Mouse (Mus musculus): ENCODE measurements at regions not wholly inside any gene's neighbourhood (a gene's known extent, or its start where the extent isn't known, plus 50 kb on each side); places are given as distances from the start of the nearest gene placed in this dataset.

DNA sequence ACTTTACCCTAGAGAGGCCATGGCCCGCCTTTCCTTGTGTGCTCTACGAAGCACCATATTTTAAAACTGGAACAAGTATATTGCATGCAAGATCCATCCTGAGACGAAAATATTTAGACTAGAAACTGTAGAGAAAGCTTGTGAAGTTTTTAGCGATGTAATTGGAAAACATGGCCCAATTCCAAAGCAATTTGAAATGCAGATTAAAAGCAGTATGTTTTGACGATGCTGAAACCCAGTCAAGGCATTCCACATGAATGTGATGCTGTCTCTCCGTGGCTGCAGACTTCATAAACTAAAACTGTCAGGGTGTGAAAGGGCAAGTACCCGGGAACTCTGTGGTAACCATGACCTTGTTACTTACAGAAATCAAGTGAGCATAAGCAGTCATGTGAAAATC is 185.8 kb upstream of the Prkcq start:
- Histone ChIP-seq H3K4me3 (ENCODE audit: low read depth, low read length) (no peak overlapping the region), H3K27me3 (ENCODE audit: insufficient read depth, low read length) (no peaks in the 10 kb centered on the region), H3K4me2 (ENCODE audit: low read depth, low read length, poor library complexity, severe bottlenecking) (no peak overlapping the region), H3K36me3 (ENCODE audit: insufficient read depth, low read length) (no peaks in the 10 kb centered on the region), H3K27ac (ENCODE audit: low read depth, low read length) (no peak overlapping the region), H3K9me3 (ENCODE audit: low read length) (no peaks in the 10 kb centered on the region), H3K4me1 (ENCODE audit: insufficient read depth, low read length) (no peaks in the 10 kb centered on the region), H3K9ac (replicated peaks; ENCODE audit: low read length, poor library complexity, severe bottlenecking) (no peak overlapping the region)
- ATAC-seq (ENCODE audit: low FRiP score) (no peak), DNase-seq (ENCODE audit: low spot score) (no peak)
- 63% methylated on average over 7 of the region's 7 CpGs for WGBS
- TF ChIP-seq CTCF (IDR thresholded peaks at IDR 0.05) = no peak

DNA sequence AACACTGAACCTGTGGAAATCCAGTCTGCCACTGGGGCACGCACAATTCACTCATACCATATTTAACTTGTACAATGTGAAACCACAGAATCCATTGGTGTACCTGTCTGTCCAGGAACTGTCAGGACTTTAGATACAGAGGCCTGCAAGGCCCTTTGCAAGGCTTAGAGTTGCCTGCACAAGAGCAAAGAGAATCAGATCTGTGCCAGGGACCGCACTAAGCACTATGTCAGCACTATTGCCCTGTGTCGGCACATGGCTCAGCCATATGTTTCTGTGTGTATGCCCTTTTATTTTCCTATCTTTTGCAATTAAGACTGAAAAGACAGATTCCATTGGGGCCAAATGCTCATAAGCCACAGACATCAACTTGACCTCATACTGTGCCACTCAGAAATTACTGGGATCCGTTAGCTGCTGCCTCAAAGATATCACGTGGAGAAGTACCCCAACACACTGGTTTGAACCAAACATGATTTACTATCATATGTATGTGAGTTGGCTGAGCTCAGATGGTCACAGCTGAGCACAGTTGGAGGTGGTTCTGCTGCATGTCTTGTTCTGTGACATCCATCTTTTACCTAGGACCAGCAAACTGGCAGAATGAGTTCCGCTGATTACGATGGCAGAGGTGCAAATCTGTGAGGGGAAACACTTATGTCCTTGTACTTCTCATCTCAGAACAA is 181.7 kb upstream of the Prkcq start:
- ATAC-seq (ENCODE audit: low FRiP score) = no peak
- no peak for TF ChIP-seq CTCF (IDR thresholded peaks at IDR 0.05)
- no peaks in the 10 kb centered on the region for H3K9me3 ChIP-seq (ENCODE audit: low read length)
- H3K9ac ChIP-seq (replicated peaks; ENCODE audit: low read length, poor library complexity, severe bottlenecking) = no peak overlapping the region
- H3K27me3 ChIP-seq (ENCODE audit: insufficient read depth, low read length) = no peaks in the 10 kb centered on the region
- WGBS = 92% methylated on average over 7 of the region's 7 CpGs
- no peaks in the 10 kb centered on the region for H3K36me3 ChIP-seq (ENCODE audit: insufficient read depth, low read length)
- DNase-seq (ENCODE audit: low spot score) = no peak
- H3K4me2 ChIP-seq (ENCODE audit: low read depth, low read length, poor library complexity, severe bottlenecking) = no peak overlapping the region
- H3K4me3 ChIP-seq (ENCODE audit: low read depth, low read length) = no peak overlapping the region
- no peaks in the 10 kb centered on the region for H3K4me1 ChIP-seq (ENCODE audit: insufficient read depth, low read length)
- H3K27ac ChIP-seq (ENCODE audit: low read depth, low read length) = no peak overlapping the region

DNA sequence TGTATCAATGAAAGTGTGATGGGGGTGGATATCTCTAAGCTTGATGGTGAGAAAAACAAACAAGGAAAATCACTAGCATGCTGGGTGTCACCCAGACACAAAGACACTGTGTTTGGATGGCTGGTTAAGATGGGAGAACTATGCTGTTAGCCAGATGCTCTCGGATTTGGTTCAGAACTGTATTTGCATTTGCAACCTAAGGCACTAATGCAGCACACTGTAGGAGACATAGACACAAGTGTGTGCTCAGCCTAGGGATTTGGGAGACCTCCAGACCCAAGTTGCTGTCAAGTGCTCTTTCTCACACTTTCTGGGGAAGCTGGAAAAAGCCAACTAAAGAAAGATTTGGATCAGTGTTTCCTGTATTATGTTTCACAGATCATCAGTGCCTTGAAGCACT is 173.1 kb upstream of the Prkcq start:
- no peak overlapping the region for H3K9ac ChIP-seq (replicated peaks; ENCODE audit: low read length, poor library complexity, severe bottlenecking)
- ATAC-seq (ENCODE audit: low FRiP score) (no peak), DNase-seq (ENCODE audit: low spot score) (no peak)
- WGBS = 54% methylated on average over 1 of the region's 1 CpGs
- H3K4me3 ChIP-seq (ENCODE audit: low read depth, low read length) = no peak overlapping the region
- H3K4me1 ChIP-seq (ENCODE audit: insufficient read depth, low read length) = no peaks in the 10 kb centered on the region
- H3K9me3 ChIP-seq (ENCODE audit: low read length) = no peaks in the 10 kb centered on the region
- H3K4me2 ChIP-seq (ENCODE audit: low read depth, low read length, poor library complexity, severe bottlenecking) = no peak overlapping the region
- no peak for TF ChIP-seq CTCF (IDR thresholded peaks at IDR 0.05)
- H3K27ac ChIP-seq (ENCODE audit: low read depth, low read length) = no peak overlapping the region
- H3K36me3 ChIP-seq (ENCODE audit: insufficient read depth, low read length) = no peaks in the 10 kb centered on the region
- no peaks in the 10 kb centered on the region for H3K27me3 ChIP-seq (ENCODE audit: insufficient read depth, low read length)

DNA sequence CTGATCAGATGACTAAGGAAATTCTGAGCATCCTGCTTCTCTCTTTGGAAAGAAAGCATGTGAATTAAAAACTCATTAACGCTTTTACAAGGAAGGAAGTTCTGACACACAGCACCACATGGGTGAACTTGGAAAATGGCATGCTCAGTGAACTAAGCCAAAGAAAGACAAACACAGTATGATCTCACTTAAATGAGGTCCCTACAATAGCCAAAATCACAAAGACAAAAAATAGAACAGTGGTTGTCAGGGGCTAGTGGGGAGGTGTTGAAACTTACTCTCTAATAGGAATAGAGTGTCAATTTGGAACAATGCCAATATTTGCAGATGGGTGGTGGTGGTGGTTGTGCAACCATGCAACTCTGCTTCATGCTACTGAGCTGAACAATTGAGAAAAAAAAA is 172.7 kb upstream of the Prkcq start:
- ATAC-seq (ENCODE audit: low FRiP score) (no peak), DNase-seq (ENCODE audit: low spot score) (no peak)
- TF ChIP-seq CTCF (IDR thresholded peaks at IDR 0.05) = no peak
- Histone ChIP-seq H3K36me3 (ENCODE audit: insufficient read depth, low read length) (no peaks in the 10 kb centered on the region), H3K9ac (replicated peaks; ENCODE audit: low read length, poor library complexity, severe bottlenecking) (no peak overlapping the region), H3K4me2 (ENCODE audit: low read depth, low read length, poor library complexity, severe bottlenecking) (no peak overlapping the region), H3K9me3 (ENCODE audit: low read length) (no peaks in the 10 kb centered on the region), H3K4me3 (ENCODE audit: low read depth, low read length) (no peak overlapping the region), H3K4me1 (ENCODE audit: insufficient read depth, low read length) (no peaks in the 10 kb centered on the region), H3K27me3 (ENCODE audit: insufficient read depth, low read length) (no peaks in the 10 kb centered on the region), H3K27ac (ENCODE audit: low read depth, low read length) (no peak overlapping the region)
- 83% methylated on average over 1 of the region's 1 CpGs for WGBS

DNA sequence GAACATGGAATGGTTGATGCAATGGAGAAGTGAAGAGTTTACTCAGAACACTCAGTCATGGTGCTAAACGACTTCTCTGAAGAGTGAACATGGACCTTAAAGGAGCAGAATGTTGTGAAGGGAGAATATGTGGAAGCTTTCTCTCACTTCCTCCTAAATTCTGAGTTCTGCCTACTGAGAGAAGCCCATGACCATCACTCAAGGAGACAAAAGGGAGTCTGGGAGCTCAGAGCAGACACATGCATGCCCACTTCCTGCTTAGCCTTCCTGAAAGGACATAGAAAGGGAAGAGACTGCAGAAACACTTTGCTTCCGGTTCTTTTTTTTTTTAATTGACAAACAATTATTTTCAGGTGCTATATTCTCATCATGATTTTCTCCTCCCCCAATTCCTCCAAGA is 166.1 kb upstream of the Prkcq start:
- no peaks in the 10 kb centered on the region for H3K4me1 ChIP-seq (ENCODE audit: insufficient read depth, low read length)
- no peak overlapping the region for H3K4me2 ChIP-seq (ENCODE audit: low read depth, low read length, poor library complexity, severe bottlenecking)
- no peak for DNase-seq (ENCODE audit: low spot score)
- H3K27ac ChIP-seq (ENCODE audit: low read depth, low read length) = no peak overlapping the region
- H3K36me3 ChIP-seq (ENCODE audit: insufficient read depth, low read length) = no peaks in the 10 kb centered on the region
- no peak for TF ChIP-seq CTCF (IDR thresholded peaks at IDR 0.05)
- no peak for ATAC-seq (ENCODE audit: low FRiP score)
- WGBS = 93% methylated on average over 2 of the region's 2 CpGs
- no peak overlapping the region for H3K9ac ChIP-seq (replicated peaks; ENCODE audit: low read length, poor library complexity, severe bottlenecking)
- no peaks in the 10 kb centered on the region for H3K9me3 ChIP-seq (ENCODE audit: low read length)
- no peak overlapping the region for H3K4me3 ChIP-seq (ENCODE audit: low read depth, low read length)
- no peaks in the 10 kb centered on the region for H3K27me3 ChIP-seq (ENCODE audit: insufficient read depth, low read length)

DNA sequence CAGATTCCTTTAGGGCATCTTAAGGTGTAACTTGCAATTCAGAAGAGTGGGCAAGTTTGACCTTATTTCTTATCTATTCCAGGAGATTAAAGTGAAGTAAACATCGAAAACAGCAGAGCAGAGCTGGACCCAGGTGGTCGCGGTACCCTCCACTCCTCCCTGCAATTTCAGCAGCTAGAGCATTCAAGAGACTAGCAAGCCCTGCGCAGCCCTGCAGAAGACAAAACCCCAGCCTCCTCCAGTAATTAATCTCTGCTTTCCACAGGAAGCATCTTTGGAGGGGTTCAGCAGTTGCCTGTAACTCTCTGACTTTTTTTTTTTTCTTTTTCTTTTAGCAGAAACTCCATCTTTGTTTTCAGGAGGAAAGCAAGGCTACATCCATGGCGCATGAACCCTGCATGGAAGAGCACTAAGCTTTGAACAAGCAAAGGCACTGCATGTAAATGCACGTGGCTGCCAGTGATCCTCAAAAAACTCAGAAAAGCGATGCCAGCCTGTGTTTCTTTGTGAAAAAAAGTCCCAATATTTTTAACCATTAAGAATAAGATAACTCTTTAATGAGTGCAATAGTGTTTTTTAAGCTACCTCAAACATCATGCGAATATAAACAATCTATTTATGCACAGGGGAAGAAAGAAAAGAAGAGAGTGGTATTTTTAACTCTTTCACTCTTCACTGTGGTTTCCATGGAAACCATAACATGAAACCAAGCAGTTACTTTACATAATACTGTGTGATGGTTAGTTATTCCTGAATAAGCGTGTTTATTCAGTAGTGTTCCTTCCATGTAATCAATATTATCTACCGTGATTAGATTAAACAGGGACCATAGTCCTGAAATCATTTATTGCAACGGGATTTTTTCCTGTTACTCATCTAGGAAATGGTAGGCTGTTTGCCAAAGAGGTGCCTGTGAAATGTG is 160.6 kb upstream of the Prkcq start:
- no peak for TF ChIP-seq CTCF (IDR thresholded peaks at IDR 0.05)
- WGBS = 38% methylated on average over 11 of the region's 11 CpGs
- Histone ChIP-seq H3K9me3 (ENCODE audit: low read length) (no peaks in the 10 kb centered on the region), H3K9ac (replicated peaks; ENCODE audit: low read length, poor library complexity, severe bottlenecking) (no peak overlapping the region), H3K27me3 (ENCODE audit: insufficient read depth, low read length) (no peaks in the 10 kb centered on the region), H3K4me3 (ENCODE audit: low read depth, low read length) (no peak overlapping the region), H3K4me1 (ENCODE audit: insufficient read depth, low read length) (0 out of 2 replicates have a peak, but pooled peaks cover 5% of the 10 kb centered on the region), H3K4me2 (ENCODE audit: low read depth, low read length, poor library complexity, severe bottlenecking) (no peak overlapping the region), H3K36me3 (ENCODE audit: insufficient read depth, low read length) (no peaks in the 10 kb centered on the region), H3K27ac (ENCODE audit: low read depth, low read length) (no peak overlapping the region)
- DNase-seq (ENCODE audit: low spot score) (no peak), ATAC-seq (ENCODE audit: low FRiP score) (no peak)

Measured in midbrain, postnatal 0 days (tissue).